Mouse (Mus musculus) stomach, embryonic 16.5 days (tissue): ENCODE measurements around the gene Xab2. TPM values are rescaled to one million over a fixed set of nuclear protein-coding genes. Genes with fewer than 3 reads are reported as not detected.
A peak's percentile ranks its signal among the peaks of the same experiment; 100 is the strongest.

Experiments
- ATAC-seq: fragments of 200-750 bp; cut with Nextera tagmentation; 2 replicates; pipeline ENCODE4 v1.8.0; 2017; ENCODE audit warnings: moderate number of reproducible peaks, moderate TSS enrichment; ENCODE audit not compliant: insufficient read depth, low FRiP score
- H3K27ac ChIP-seq: fragments of 300-500 bp; sonication (generic); 2 replicates; pipeline ENCODE4 v1.5.1; 2014; ENCODE audit warnings: low read length
- H3K27me3 ChIP-seq: fragments of 300-500 bp; sonication (generic); 2 replicates; pipeline ENCODE4 v1.6.1; 2014; ENCODE audit warnings: low read length, control low read depth, mixed read lengths; ENCODE audit not compliant: control insufficient read depth, insufficient read depth
- H3K36me3 ChIP-seq: fragments of 300-500 bp; sonication (generic); 2 replicates; pipeline ENCODE4 v1.6.1; 2014; ENCODE audit warnings: low read length; ENCODE audit not compliant: control insufficient read depth, insufficient read depth
- H3K4me1 ChIP-seq: fragments of 300-500 bp; sonication (generic); 2 replicates; pipeline ENCODE4 v1.6.1; 2014; ENCODE audit warnings: low read length, control low read depth, mixed read lengths; ENCODE audit not compliant: control insufficient read depth, insufficient read depth
- H3K4me2 ChIP-seq: fragments of 300-500 bp; sonication (generic); 2 replicates; pipeline ENCODE4 v1.6.1; 2014; ENCODE audit warnings: low read depth, low read length, mixed read lengths
- H3K4me3 ChIP-seq: fragments of 300-500 bp; sonication (generic); replicated peaks from 2 replicates; pipeline ENCODE4 v1.5.1; 2014; ENCODE audit warnings: mild to moderate bottlenecking, low read length
- H3K9ac ChIP-seq: fragments of 300-500 bp; sonication (generic); 2 replicates; pipeline ENCODE4 v1.6.1; 2014; ENCODE audit warnings: low read length
- H3K9me3 ChIP-seq: fragments of 300-500 bp; sonication (generic); replicated peaks from 2 replicates; pipeline ENCODE4 v1.6.1; 2016; ENCODE audit warnings: low read length, control low read depth; ENCODE audit not compliant: control insufficient read depth
- WGBS: fragments of 180-500 bp; shearing (Covaris S2); extraction: QIAGEN DNeasy Blood & Tissue Kit; methylation state at CpG from one replicate; pipeline ENCODE4 v1.1.7; 2014; 5-methylcytosine and 5-hydroxymethylcytosine counted together
- polyA plus RNA-seq: library from polyadenylated mRNA; unstranded; fragments of >200 nt; fragmentation: Nextera tagmentation; extraction: Ambion mirVana; gene quantifications from 2 replicates; pipeline ENCODE4 v1.2.1, GENCODE M21; 2015

Xab2 gene
- polyA plus RNA-seq = 50.8 and 60.3 TPM in 2 replicates

- H3K27me3 ChIP-seq = no peaks in the 10 kb centered on the region
- peak; percentile 99 for ATAC-seq
- peaks cover 12% of the 10 kb centered on the region for H3K4me1 ChIP-seq
- H3K4me3 ChIP-seq = peak within 1 kb of the TSS; percentile 95
- H3K36me3 ChIP-seq = peaks cover 15% of the 10 kb centered on the region; the same call in 1 of the 2 replicates
- H3K9me3 ChIP-seq = no peaks in the 10 kb centered on the region
- WGBS = under 1% methylated on average over 37 of the region's 37 CpGs
- H3K27ac ChIP-seq = no peak within 1 kb of the TSS
- peak within 1 kb of the TSS; percentile 96 for H3K4me2 ChIP-seq
- H3K9ac ChIP-seq = peak within 1 kb of the TSS; percentile 85
Observed at GRCm38 (mm10) chr8:3621199-3621970, at the start of gene Xab2, which contains the start of gene Pet100. Gene Xab2, minus strand, starts transcription at chr8:3621316. Gene Pet100, plus strand, starts transcription at chr8:3621548.

GRCm38 (mm10) chr8:3670388-3670787 is 49.3 kb upstream of the Xab2 start:
- Histone ChIP-seq H3K27ac (no peak overlapping the region), H3K9ac (no peak overlapping the region), H3K4me2 (no peak overlapping the region), H3K9me3 (no peaks in the 10 kb centered on the region), H3K4me1 (no peaks in the 10 kb centered on the region), H3K4me3 (no peak overlapping the region), H3K36me3 (no peaks in the 10 kb centered on the region), H3K27me3 (no peaks in the 10 kb centered on the region)
- no peak for ATAC-seq
- 87% methylated on average over 2 of the region's 2 CpGs for WGBS

- H3K9ac ChIP-seq = no peak within 1 kb of the TSS
- ATAC-seq = no peak
- no peak within 1 kb of the TSS for H3K4me2 ChIP-seq
- whole genome bisulfite sequencing = 69% methylated on average over 6 of the region's 6 CpGs
- H3K36me3 ChIP-seq = no peaks in the 10 kb centered on the region
- no peaks in the 10 kb centered on the region for H3K9me3 ChIP-seq
- no peaks in the 10 kb centered on the region for H3K4me1 ChIP-seq
- no peaks in the 10 kb centered on the region for H3K27me3 ChIP-seq
- no peak within 1 kb of the TSS for H3K27ac ChIP-seq
- no peak within 1 kb of the TSS for H3K4me3 ChIP-seq
Observed at GRCm38 (mm10) chr8:3665507-3665906, 44.4 kb upstream of the Xab2 start, which contains the start of gene Mcemp1. Gene Mcemp1, plus strand, starts transcription at chr8:3665754.

- no peaks in the 10 kb centered on the region for H3K4me1 ChIP-seq
- no peaks in the 10 kb centered on the region for H3K9me3 ChIP-seq
- ATAC-seq = no peak
- H3K27me3 ChIP-seq = no peaks in the 10 kb centered on the region
- WGBS = 55% methylated on average over 5 of the region's 5 CpGs
- no peak overlapping the region for H3K9ac ChIP-seq
- H3K4me3 ChIP-seq = no peak overlapping the region
- H3K4me2 ChIP-seq = no peak overlapping the region
- no peak overlapping the region for H3K27ac ChIP-seq
- H3K36me3 ChIP-seq = no peaks in the 10 kb centered on the region
Observed at GRCm38 (mm10) chr8:3664405-3664804, 43.3 kb upstream of the Xab2 start.

- H3K9me3 ChIP-seq = no peaks in the 10 kb centered on the region
- H3K27ac ChIP-seq = no peak overlapping the region
- WGBS = 78% methylated on average over 8 of the region's 8 CpGs
- H3K27me3 ChIP-seq = no peaks in the 10 kb centered on the region
- no peaks in the 10 kb centered on the region for H3K4me1 ChIP-seq
- no peaks in the 10 kb centered on the region for H3K36me3 ChIP-seq
- no peak overlapping the region for H3K4me2 ChIP-seq
- no peak for ATAC-seq
- H3K4me3 ChIP-seq = no peak overlapping the region
- no peak overlapping the region for H3K9ac ChIP-seq
Observed at GRCm38 (mm10) chr8:3660889-3661288, 39.8 kb upstream of the Xab2 start.

- 16% methylated on average over 7 of the region's 7 CpGs for WGBS
- no peaks in the 10 kb centered on the region for H3K27me3 ChIP-seq
- H3K4me2 ChIP-seq = no peak overlapping the region
- H3K9ac ChIP-seq = no peak overlapping the region
- no peaks in the 10 kb centered on the region for H3K9me3 ChIP-seq
- no peaks in the 10 kb centered on the region for H3K4me1 ChIP-seq
- no peaks in the 10 kb centered on the region for H3K36me3 ChIP-seq
- H3K4me3 ChIP-seq = no peak overlapping the region
- H3K27ac ChIP-seq = no peak overlapping the region
- ATAC-seq = no peak
Observed at GRCm38 (mm10) chr8:3656725-3657381, 35.7 kb upstream of the Xab2 start.

DNA sequence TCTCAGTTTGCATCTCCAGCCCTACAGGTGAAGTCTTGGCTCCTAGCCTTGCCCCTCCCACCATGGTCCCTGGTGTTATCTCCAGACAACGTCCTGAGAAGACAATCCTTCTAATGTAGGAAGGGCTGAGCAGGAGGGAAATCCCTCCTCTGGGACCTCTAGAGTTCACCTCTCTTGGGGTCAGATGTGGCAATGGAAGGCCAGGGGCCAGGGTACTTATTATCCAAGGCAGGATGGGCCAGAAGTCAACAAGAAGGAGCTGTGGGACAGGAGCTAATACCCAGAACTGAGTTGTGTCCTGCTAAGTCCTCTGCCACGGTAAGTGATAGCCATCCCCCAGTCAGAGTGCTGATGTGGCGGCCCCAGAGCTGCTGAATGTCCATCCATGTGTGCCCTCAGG is 34.4 kb upstream of the Xab2 start, which contains the start of gene Retn:
Retn (plus strand) TSS at position 245 of the 400 bp plus-strand sequence.
- no peaks in the 10 kb centered on the region for H3K27me3 ChIP-seq
- no peak within 1 kb of the TSS for H3K4me3 ChIP-seq
- no peak for ATAC-seq
- H3K27ac ChIP-seq = no peak within 1 kb of the TSS
- H3K4me2 ChIP-seq = no peak within 1 kb of the TSS
- WGBS = 52% methylated on average over 3 of the region's 3 CpGs
- H3K4me1 ChIP-seq = no peaks in the 10 kb centered on the region
- H3K9ac ChIP-seq = no peak within 1 kb of the TSS
- H3K9me3 ChIP-seq = no peaks in the 10 kb centered on the region
- no peaks in the 10 kb centered on the region for H3K36me3 ChIP-seq

DNA sequence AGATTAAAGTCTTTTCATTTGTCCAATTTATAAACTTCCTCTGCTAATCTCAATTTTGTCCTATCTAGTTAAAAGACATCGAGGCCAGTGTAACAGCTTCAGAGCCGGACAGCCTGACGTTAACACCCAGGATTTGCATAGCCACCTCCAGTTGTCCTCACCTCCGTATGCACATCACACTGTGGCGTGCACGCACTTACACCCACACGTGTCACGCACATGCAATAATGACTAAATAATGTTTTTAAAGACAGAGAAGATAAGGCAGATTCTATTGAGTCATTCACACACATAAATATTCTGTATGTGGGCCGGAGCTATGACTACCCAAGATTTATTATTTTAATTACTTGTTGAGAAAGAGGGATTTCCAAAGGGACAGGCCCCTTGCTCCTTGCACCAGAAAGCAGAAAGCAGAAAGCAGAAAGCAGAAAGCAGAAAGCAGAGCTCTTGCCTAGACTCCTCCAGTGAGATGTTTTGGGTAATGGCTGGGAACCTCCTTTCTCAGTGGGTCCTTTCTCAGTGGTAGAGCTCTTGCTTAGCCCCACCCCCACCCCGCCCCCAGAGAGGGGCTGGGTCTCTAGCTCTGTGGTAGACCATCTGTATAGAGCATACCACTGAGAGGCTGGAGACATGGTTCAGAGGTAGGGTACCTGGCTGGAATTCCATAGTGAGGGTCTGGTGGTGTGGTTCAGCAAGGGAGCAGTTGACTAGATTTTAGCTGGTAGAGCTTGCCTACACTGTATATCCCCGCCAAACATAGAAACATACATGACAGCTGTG is 33.8 kb upstream of the Xab2 start:
- Histone ChIP-seq H3K4me1 (no peaks in the 10 kb centered on the region), H3K9me3 (no peaks in the 10 kb centered on the region), H3K27me3 (no peaks in the 10 kb centered on the region), H3K4me2 (no peak overlapping the region), H3K9ac (no peak overlapping the region), H3K27ac (no peak overlapping the region), H3K4me3 (no peak overlapping the region), H3K36me3 (no peaks in the 10 kb centered on the region)
- no peak for ATAC-seq
- WGBS = 66% methylated on average over 11 of the region's 11 CpGs

DNA sequence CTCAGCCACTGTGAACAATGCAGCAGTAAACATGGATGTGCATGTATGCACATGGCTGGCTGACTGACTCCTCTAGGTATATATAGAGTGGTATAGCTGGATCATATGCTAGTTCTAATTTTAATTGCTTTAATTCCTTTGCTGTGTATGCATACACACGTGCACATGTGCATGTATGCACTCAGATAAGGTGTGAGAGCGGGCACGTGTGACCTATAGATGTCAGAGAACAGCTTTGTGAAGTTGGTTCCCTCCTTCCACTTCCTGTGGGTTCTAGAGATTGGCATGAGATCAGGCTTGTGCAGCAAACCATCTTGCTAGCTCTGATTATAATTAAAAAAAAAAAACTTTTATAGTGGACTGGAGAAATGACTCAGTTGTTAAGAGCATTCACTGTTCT is 31.7 kb upstream of the Xab2 start:
- Histone ChIP-seq H3K9ac (no peak overlapping the region), H3K27ac (no peak overlapping the region), H3K4me3 (no peak overlapping the region), H3K4me1 (no peaks in the 10 kb centered on the region), H3K9me3 (no peaks in the 10 kb centered on the region), H3K36me3 (no peaks in the 10 kb centered on the region), H3K27me3 (no peaks in the 10 kb centered on the region), H3K4me2 (no peak overlapping the region)
- 64% methylated on average over 3 of the region's 3 CpGs for WGBS
- ATAC-seq = no peak
